Mouse (Mus musculus) kidney, postnatal 0 days (tissue): ENCODE data around the gene 6030468B19Rik. TPM values are rescaled to one million over a fixed set of nuclear protein-coding genes. Genes with fewer than 3 reads are reported as not detected.
A peak's percentile ranks its signal among the peaks of the same experiment; 100 is the strongest.

Experiments used
- ATAC-seq: fragments of 200-750 bp; cut with Nextera tagmentation; replicated peaks from 2 replicates; pipeline ENCODE4 v1.8.0; 2017; ENCODE audit warnings: low read depth, moderate number of reproducible peaks, moderate TSS enrichment, moderate library complexity; ENCODE audit not compliant: low FRiP score
- DNase-seq: peaks from one replicate; pipeline ENCODE4 v3.0.0-alpha.2; 2016; ENCODE audit warnings: low spot score
- H3K27ac ChIP-seq: fragments of 300-500 bp; sonication (generic); 2 replicates; pipeline ENCODE4 v1.5.1; 2014; ENCODE audit warnings: mild to moderate bottlenecking
- H3K27me3 ChIP-seq: fragments of 300-500 bp; sonication (generic); 2 replicates; pipeline ENCODE4 v1.6.1; 2014; ENCODE audit warnings: low read length, mixed read lengths; ENCODE audit not compliant: insufficient read depth
- H3K36me3 ChIP-seq: fragments of 300-500 bp; sonication (generic); 2 replicates; pipeline ENCODE4 v1.6.1; 2014; ENCODE audit warnings: low read length, mixed read lengths; ENCODE audit not compliant: insufficient read depth
- H3K4me1 ChIP-seq: fragments of 300-500 bp; sonication (generic); replicated peaks from 2 replicates; pipeline ENCODE4 v1.6.1; 2014; ENCODE audit warnings: antibody characterized with exemption, low read length, mixed read lengths; ENCODE audit not compliant: insufficient read depth
- H3K4me2 ChIP-seq: fragments of 300-500 bp; sonication (generic); 2 replicates; pipeline ENCODE4 v1.6.1; 2014; ENCODE audit warnings: mild to moderate bottlenecking, low read length, moderate library complexity, mixed read lengths
- H3K4me3 ChIP-seq: fragments of 300-500 bp; sonication (generic); replicated peaks from 2 replicates; pipeline ENCODE4 v1.5.1; 2014; ENCODE audit warnings: low read depth, low read length
- H3K9ac ChIP-seq: fragments of 300-500 bp; sonication (generic); 2 replicates; pipeline ENCODE4 v1.6.1; 2014; ENCODE audit warnings: low read depth, low read length
- H3K9me3 ChIP-seq: fragments of 300-500 bp; sonication (generic); replicated peaks from 2 replicates; pipeline ENCODE4 v1.6.1; 2016; ENCODE audit warnings: low read length, inconsistent platforms, mixed read lengths
- CTCF ChIP-seq: IDR thresholded peaks from 2 replicates; pipeline ENCODE4 v1.5.1; 2016; ENCODE audit warnings: antibody characterized with exemption, low read depth, mild to moderate bottlenecking, moderate library complexity
- WGBS: fragments of 180-500 bp; shearing (Covaris S2); extraction: QIAGEN DNeasy Blood & Tissue Kit; methylation state at CpG from one replicate; pipeline ENCODE4 v1.1.7; 2014; 5-methylcytosine and 5-hydroxymethylcytosine counted together
- polyA plus RNA-seq: library from polyadenylated mRNA; unstranded; fragments of >200 nt; fragmentation: Nextera tagmentation; extraction: Ambion mirVana; gene quantifications from 2 replicates; pipeline ENCODE4 v1.2.1, GENCODE M21; 2015

The 6030468B19Rik gene
- polyA plus RNA-seq, 1 experiment from 2014 or later = not detected

DNA sequence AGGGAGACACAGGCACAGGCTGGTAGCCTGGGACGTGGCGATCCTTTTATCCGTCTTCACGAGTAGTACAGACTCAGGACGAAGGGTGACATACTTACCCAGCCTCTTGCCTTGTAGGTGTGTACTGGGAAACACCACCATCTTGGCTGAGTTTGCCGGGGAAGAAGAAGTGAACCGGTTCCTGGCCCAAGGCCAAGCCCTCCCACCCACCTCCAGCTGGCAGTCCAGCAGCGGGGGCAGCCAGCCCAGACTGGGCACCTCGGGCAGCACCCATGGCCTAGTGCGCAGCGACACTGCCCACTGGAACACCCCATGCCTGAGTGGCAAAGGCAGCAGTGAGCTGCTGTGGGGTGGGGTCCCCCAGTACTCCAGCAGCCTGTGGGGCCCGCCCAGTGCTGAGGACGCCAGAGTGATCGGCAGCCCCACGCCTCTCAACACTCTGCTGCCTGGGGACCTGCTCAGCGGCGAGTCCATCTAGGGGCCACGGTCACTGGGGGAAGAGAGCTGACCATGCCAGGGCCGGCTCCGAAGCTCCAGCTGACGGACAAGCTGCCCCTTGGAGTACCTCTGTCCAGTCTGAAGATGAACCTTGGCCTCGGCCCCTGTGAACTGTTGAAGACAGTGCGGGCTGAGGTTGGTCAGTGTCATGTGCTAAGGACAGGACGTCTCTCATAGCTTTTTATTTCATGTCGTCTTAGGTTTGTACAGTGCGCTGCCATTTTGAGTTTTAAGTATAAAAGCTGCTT is 36.9 kb upstream of the 6030468B19Rik start:
- Histone ChIP-seq H3K9ac (no peak overlapping the region), H3K27ac (peak overlapping the region; percentile 50; the same call in 1 of the 2 replicates), H3K4me3 (no peak overlapping the region), H3K27me3 (no peaks in the 10 kb centered on the region), H3K36me3 (peaks cover 56% of the 10 kb centered on the region), H3K9me3 (no peaks in the 10 kb centered on the region), H3K4me2 (no peak overlapping the region), H3K4me1 (no peaks in the 10 kb centered on the region)
- ATAC-seq (peak; percentile 50), DNase-seq (no peak)
- WGBS = 79% methylated on average over 26 of the region's 26 CpGs
- no peak for TF ChIP-seq CTCF

DNA sequence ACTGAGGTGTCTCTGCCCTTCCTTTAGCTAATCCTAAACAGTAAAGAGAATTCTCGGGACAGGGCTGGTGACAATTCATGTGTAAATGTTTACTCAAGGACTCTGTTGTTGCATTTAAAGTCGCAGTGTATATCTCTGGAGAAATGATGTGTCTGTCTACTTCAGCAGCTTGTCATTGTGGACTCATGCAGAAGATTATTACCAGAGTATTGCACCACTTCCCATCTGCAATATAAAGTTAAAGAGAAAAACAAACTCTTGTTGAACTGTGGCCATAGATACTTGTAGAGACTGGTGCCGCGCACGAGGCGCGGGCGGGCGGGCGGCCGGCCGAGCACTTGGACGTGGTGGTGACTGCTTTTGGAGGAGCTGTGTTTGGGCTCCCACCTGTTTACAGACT is 35.7 kb upstream of the 6030468B19Rik start:
- Histone ChIP-seq H3K27me3 (no peaks in the 10 kb centered on the region), H3K9me3 (no peaks in the 10 kb centered on the region), H3K27ac (no peak overlapping the region), H3K9ac (no peak overlapping the region), H3K4me3 (no peak overlapping the region), H3K4me2 (no peak overlapping the region), H3K36me3 (peaks cover 52% of the 10 kb centered on the region), H3K4me1 (0 out of 2 replicates have a peak, but pooled peaks cover 3% of the 10 kb centered on the region)
- DNase-seq (no peak), ATAC-seq (no peak)
- TF ChIP-seq CTCF = no peak
- WGBS = 83% methylated on average over 13 of the region's 13 CpGs

DNA sequence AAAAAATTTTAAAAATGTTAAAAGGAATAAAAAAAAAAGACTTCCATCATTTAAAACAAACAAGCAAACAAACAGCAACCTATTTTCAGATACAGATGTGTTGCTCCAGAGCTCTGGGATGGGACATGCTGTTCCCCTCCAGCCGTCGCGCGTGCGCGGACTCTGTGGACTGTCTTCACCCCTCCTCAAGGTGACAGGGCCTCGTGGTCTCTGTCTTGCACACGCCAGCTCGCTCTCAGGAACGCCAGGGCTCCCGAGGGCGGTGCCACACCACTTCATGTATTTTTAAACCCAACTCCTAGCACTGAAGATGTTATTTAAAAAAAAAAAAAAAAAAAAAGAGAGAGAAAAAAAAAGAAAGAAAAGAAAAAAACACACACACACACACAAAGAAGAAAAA is 35.2 kb upstream of the 6030468B19Rik start:
- Histone ChIP-seq H3K9me3 (no peaks in the 10 kb centered on the region), H3K27me3 (no peaks in the 10 kb centered on the region), H3K4me1 (0 out of 2 replicates have a peak, but pooled peaks cover 3% of the 10 kb centered on the region), H3K4me2 (no peak overlapping the region), H3K36me3 (peaks cover 48% of the 10 kb centered on the region), H3K4me3 (no peak overlapping the region), H3K9ac (no peak overlapping the region), H3K27ac (no peak overlapping the region)
- TF ChIP-seq CTCF = no peak
- 73% methylated on average over 12 of the region's 12 CpGs for WGBS
- DNase-seq (no peak), ATAC-seq (no peak)

DNA sequence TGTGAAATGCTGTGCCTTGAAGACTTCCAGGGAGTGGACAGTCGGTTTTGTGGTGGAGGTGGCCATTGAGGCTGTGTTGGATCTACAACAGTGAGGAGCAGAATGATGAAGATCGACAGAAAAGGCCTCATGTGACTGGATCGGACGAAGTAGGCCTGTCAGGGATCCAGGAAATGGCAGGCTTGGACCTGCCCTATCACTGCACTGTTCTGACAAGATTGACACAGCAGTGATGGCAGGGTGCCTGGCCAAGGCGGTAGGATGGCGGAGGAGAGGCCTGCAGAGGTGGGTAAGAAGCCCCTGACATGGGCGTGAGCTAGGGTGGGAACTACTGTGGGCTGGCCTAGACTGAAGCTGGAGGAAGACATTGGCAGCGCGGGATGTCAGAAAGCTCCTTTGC is 33.1 kb upstream of the 6030468B19Rik start:
- no peak for ATAC-seq
- no peak for TF ChIP-seq CTCF

DNA sequence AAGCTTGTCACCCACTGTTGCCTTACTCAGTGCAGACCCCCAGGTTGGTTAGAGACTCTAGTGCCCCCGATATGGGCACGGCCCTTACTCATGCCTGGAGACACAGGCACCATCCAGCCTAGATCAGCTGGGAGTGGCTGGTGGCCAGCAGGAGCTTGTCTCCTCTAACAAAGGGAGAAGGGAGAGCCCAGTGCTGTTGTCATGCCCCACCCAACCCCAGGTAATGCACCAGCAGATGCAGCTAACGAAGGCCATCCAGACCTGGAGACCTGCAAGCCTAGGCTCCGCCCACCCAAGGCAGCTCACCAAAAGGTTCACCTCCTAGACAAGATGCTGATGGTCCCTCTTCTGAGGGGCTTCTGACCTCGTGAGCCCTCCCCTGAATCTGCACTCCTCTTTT is 32.1 kb upstream of the 6030468B19Rik start:
- 92% methylated on average over 5 of the region's 5 CpGs for WGBS
- no peak overlapping the region for H3K27ac ChIP-seq
- H3K9me3 ChIP-seq = no peaks in the 10 kb centered on the region
- H3K4me2 ChIP-seq = no peak overlapping the region
- no peak for TF ChIP-seq CTCF
- H3K27me3 ChIP-seq = no peaks in the 10 kb centered on the region
- ATAC-seq (no peak; the same call in 1 of the 2 replicates), DNase-seq (no peak)
- H3K4me1 ChIP-seq = 0 out of 2 replicates have a peak, but pooled peaks cover 3% of the 10 kb centered on the region
- no peak overlapping the region for H3K4me3 ChIP-seq
- H3K9ac ChIP-seq = no peak overlapping the region
- H3K36me3 ChIP-seq = peaks cover 32% of the 10 kb centered on the region; the same call in 1 of the 2 replicates

More for the DNA sequence above, 33.1 kb upstream of the 6030468B19Rik start:
- no peak overlapping the region for H3K27ac ChIP-seq
- no peaks in the 10 kb centered on the region for H3K27me3 ChIP-seq
- H3K4me1 ChIP-seq = 0 out of 2 replicates have a peak, but pooled peaks cover 3% of the 10 kb centered on the region
- no peak overlapping the region for H3K9ac ChIP-seq
- WGBS = 87% methylated on average over 9 of the region's 9 CpGs
- H3K36me3 ChIP-seq = peaks cover 40% of the 10 kb centered on the region
- no peak overlapping the region for H3K4me2 ChIP-seq
- no peak overlapping the region for H3K4me3 ChIP-seq
- H3K9me3 ChIP-seq = no peaks in the 10 kb centered on the region
- no peak for DNase-seq

DNA sequence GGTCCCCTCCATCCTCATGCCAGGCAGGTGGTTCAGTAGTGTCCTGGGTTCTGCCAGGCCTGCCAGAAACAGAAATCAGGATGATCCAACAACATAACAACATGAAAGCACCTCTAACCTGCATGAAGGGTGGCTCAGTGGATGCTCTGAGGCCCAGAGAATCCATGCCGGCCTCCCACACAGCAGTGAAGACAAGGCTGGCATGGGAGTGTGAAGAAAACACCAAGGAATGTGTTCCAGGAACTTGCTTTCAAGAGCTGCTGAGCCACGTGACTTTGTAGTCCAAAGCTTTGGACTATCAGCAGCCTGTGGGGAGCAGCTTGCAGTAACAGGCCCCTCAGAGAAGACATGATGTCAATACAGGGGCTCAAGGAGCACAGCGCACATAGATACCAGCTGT is 31.2 kb upstream of the 6030468B19Rik start:
- TF ChIP-seq CTCF = no peak
- Histone ChIP-seq H3K4me3 (no peak overlapping the region), H3K36me3 (peaks cover 23% of the 10 kb centered on the region; the same call in 1 of the 2 replicates), H3K9ac (no peak overlapping the region), H3K27me3 (no peaks in the 10 kb centered on the region), H3K4me1 (0 out of 2 replicates have a peak, but pooled peaks cover 3% of the 10 kb centered on the region), H3K4me2 (no peak overlapping the region), H3K27ac (0 out of 2 replicates have a peak overlapping the region, but pooled peaks have one; percentile 27), H3K9me3 (no peaks in the 10 kb centered on the region)
- DNase-seq (no peak), ATAC-seq (no peak)
- WGBS = 64% methylated on average over 3 of the region's 3 CpGs
